Mouse (Mus musculus): ENCODE measurements around the gene Rnaseh2c.

GRCm38 (mm10) chr19:5614953-5615352, 13.3 kb downstream of the Rnaseh2c start:
- no peak for TF ChIP-seq CTCF (IDR thresholded peaks at IDR 0.05)
- peak; percentile 87 for TF ChIP-seq EP300 (IDR thresholded peaks at IDR 0.05)
